Mouse (Mus musculus) stomach, embryonic 14.5 days (tissue): ENCODE data around the gene Hoxd10. TPM values are rescaled to one million over a fixed set of nuclear protein-coding genes. Genes with fewer than 3 reads are reported as not detected.

Experiments used
- ATAC-seq: fragments of 200-750 bp; cut with Nextera tagmentation; 2 replicates; pipeline ENCODE4 v1.8.0; 2017; ENCODE audit warnings: low read depth, moderate TSS enrichment; ENCODE audit not compliant: insufficient number of reproducible peaks, insufficient read depth, low FRiP score
- H3K27ac ChIP-seq: fragments of 300-500 bp; sonication (generic); 2 replicates; pipeline ENCODE4 v1.5.1; 2014; ENCODE audit warnings: mild to moderate bottlenecking, low read length, moderate library complexity, mixed read lengths
- H3K27me3 ChIP-seq: fragments of 300-500 bp; sonication (generic); 2 replicates; pipeline ENCODE4 v1.6.1; 2014; ENCODE audit warnings: low read length, control low read depth, mixed read lengths; ENCODE audit not compliant: control insufficient read depth, insufficient read depth
- H3K36me3 ChIP-seq: fragments of 300-500 bp; sonication (generic); 2 replicates; pipeline ENCODE4 v1.6.1; 2014; ENCODE audit warnings: mild to moderate bottlenecking, control low read depth, low read length, moderate library complexity, mixed read lengths; ENCODE audit not compliant: control insufficient read depth, insufficient read depth
- H3K4me1 ChIP-seq: fragments of 300-500 bp; sonication (generic); 2 replicates; pipeline ENCODE4 v1.6.1; 2014; ENCODE audit warnings: low read length, control low read depth, mixed read lengths; ENCODE audit not compliant: control insufficient read depth, insufficient read depth
- H3K4me2 ChIP-seq: fragments of 300-500 bp; sonication (generic); replicated peaks from 2 replicates; pipeline ENCODE4 v1.6.1; 2014; ENCODE audit warnings: low read depth, low read length, control low read depth
- H3K4me3 ChIP-seq: fragments of 300-500 bp; sonication (generic); 2 replicates; pipeline ENCODE4 v1.5.1; 2014; ENCODE audit warnings: low read depth, low read length, control low read depth
- H3K9ac ChIP-seq: fragments of 300-500 bp; sonication (generic); replicated peaks from 2 replicates; pipeline ENCODE4 v1.6.1; 2014; ENCODE audit warnings: low read depth, mild to moderate bottlenecking, control low read depth, low read length, moderate library complexity, mixed read lengths
- H3K9me3 ChIP-seq: fragments of 300-500 bp; sonication (generic); 2 replicates; pipeline ENCODE4 v1.6.1; 2016; ENCODE audit warnings: low read depth, low read length, control low read depth; ENCODE audit not compliant: control insufficient read depth
- WGBS: fragments of 180-500 bp; shearing (Covaris S2); extraction: QIAGEN DNeasy Blood & Tissue Kit; methylation state at CpG from one replicate; pipeline ENCODE4 v1.1.7; 2014; 5-methylcytosine and 5-hydroxymethylcytosine counted together
- polyA plus RNA-seq: library from polyadenylated mRNA; unstranded; fragments of >200 nt; fragmentation: Nextera tagmentation; extraction: Ambion mirVana; gene quantifications from 2 replicates; pipeline ENCODE4 v1.2.1, GENCODE M21; 2014

Hoxd10 gene
- polyA plus RNA-seq, 1 experiment from 2014 or later, result not detected

DNA sequence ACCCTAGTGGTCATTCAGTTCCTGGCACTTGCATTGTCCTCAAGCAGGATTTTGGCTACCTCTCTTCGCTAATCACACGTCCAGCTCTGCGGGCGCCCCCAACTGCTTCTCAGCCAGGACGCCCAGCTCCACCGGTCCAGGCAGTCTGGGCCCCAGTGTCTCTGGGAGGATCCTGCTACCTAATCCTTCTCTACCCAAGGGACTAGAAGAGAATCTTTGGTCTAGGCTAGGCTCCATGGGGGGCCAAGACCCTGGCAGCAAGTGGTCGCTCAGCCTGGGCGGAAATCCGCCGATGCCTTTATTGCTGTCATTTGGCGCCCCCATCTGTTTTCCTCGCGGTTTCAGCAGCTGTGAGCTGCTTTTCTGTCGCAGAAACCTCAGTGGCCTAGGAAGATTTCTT, 30.0 kb upstream of the Hoxd10 start:
- no peak overlapping the region for H3K4me3 ChIP-seq
- H3K27me3 ChIP-seq, result peaks cover 75% of the 10 kb centered on the region
- no peaks in the 10 kb centered on the region for H3K9me3 ChIP-seq
- H3K4me2 ChIP-seq, result no peak overlapping the region; the same call in 1 of the 2 replicates
- H3K27ac ChIP-seq, result no peak overlapping the region
- WGBS, result under 1% methylated on average over 14 of the region's 14 CpGs
- 0 out of 2 replicates have a peak, but pooled peaks have one; percentile 23 for ATAC-seq
- no peaks in the 10 kb centered on the region for H3K4me1 ChIP-seq
- H3K36me3 ChIP-seq, result no peaks in the 10 kb centered on the region
- no peak overlapping the region for H3K9ac ChIP-seq

DNA sequence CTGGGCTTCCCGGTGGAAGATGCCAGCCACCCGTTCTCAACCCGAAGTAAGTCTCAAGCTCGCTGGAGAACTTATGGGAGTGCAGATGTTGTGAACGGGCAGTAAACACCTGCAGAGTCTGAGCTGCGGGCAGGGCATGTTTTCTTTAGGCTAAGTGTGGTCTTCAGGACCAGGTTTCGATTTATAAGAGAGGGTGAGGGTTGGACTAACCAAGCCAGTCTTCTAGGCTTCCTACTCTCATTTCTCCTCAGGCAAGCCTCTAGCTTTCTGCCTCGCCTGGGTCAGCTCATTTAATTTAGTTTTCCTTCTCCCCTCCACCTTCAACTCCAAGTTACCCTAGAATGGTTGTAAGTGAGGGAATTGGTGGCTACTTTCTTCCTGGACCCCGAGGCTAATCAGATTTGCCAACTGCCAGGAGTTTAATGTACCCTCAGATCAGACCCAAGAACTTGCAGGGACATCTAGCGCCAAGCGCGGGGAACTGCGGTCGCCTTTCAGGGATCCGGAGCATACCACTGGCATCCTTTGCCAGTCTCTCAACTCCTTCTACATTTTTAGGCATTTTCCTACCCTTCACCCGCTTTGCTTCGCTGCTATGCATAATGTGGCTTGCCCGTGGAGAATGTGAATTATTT, 28.3 kb upstream of the Hoxd10 start:
- Histone ChIP-seq H3K4me2 (no peak overlapping the region), H3K4me1 (peaks cover 3% of the 10 kb centered on the region; the same call in 1 of the 2 replicates), H3K27me3 (peaks cover 83% of the 10 kb centered on the region), H3K9ac (no peak overlapping the region), H3K4me3 (no peak overlapping the region), H3K9me3 (no peaks in the 10 kb centered on the region), H3K36me3 (no peaks in the 10 kb centered on the region), H3K27ac (no peak overlapping the region)
- ATAC-seq, result no peak
- 4% methylated on average over 18 of the region's 18 CpGs for WGBS

DNA sequence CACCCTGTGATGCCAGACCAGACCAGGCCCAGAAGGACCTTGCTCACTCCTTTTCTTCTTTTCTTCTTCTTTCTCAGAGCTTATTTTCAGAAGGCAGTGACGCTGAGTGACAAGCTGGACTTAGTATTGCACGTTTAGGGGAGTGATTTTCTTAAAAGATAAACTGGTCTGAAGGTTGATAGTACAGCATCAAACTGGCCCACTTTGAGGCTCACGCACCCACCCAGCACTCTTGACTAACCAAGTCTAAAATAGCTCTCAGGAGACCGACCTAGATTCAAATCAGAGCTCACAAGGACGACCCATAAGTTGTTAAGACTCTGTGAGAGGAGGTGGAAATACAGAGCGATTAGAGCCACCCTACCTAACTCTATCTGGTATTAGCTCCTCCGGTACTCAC, 25.3 kb upstream of the Hoxd10 start:
- Histone ChIP-seq H3K4me1 (peaks cover 4% of the 10 kb centered on the region; the same call in 1 of the 2 replicates), H3K4me3 (no peak overlapping the region), H3K9ac (no peak overlapping the region), H3K36me3 (no peaks in the 10 kb centered on the region), H3K27ac (no peak overlapping the region), H3K27me3 (peaks cover 87% of the 10 kb centered on the region), H3K4me2 (no peak overlapping the region), H3K9me3 (no peaks in the 10 kb centered on the region)
- no peak for ATAC-seq
- 4% methylated on average over 7 of the region's 7 CpGs for WGBS

DNA sequence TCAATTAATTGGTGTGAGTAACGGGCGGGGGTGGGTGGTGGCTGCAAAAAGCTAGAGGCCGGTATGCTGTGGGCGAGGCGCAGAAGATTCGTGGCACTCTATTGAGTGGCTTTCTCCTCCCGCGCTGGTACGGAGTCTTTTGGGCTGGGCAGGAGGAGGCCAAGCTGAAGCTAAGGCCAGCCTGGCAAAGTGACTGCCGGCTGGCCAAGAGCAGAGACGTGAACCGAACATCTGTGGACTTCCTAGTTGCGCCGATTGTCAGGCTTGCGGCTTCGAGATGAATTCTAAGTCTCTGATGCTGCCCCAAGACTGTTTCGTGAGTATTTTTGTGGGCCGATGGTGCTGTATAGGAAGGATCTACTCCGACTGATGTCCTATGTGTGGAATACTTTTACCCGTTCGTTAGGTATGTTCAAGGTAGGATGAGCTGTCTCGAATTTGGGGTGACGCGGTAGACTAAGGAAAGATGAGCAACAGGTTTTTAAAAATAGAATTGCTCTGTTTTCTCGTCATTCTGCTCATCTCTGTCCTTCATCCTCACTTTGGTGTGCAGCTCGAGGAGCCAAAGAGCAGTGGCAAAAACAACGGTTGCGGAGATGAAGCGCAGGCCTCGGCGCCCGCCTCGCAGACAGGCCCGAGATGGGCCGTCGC, 24.4 kb upstream of the Hoxd10 start:
- H3K27me3 ChIP-seq, result peaks cover 81% of the 10 kb centered on the region
- H3K4me3 ChIP-seq, result 0 out of 2 replicates have a peak overlapping the region, but pooled peaks have one; percentile 29
- H3K9ac ChIP-seq, result no peak overlapping the region
- H3K4me1 ChIP-seq, result peaks cover 4% of the 10 kb centered on the region; the same call in 1 of the 2 replicates
- no peak overlapping the region for H3K27ac ChIP-seq
- H3K4me2 ChIP-seq, result 0 out of 2 replicates have a peak overlapping the region, but pooled peaks have one; percentile 49
- H3K9me3 ChIP-seq, result no peaks in the 10 kb centered on the region
- WGBS, result 1% methylated on average over 36 of the region's 36 CpGs
- H3K36me3 ChIP-seq, result no peaks in the 10 kb centered on the region
- no peak for ATAC-seq

DNA sequence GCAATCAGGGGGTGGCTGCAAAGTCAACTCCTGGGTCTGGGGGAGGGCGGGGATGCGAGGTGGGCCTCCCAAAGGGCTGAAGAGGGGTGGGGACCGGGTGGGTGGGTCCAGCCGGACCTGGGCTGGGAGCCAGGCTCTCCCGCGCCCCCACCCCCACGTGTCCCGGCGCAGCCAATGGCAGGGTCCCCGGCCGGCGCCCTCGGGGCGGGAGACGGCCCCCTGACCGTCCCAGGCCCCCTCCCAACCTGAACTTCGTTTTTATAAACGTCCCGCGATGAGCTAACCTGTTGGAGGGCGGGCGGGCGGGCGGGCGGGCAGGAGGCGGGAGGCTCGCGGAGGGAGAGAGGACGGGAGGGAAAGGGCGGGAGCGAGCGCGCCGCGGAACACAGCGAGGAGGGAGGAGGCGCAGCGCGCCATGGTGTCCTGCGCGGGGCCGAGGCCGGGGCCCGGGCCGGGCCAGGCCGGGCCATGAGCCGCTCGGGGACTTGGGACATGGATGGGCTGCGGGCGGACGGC, 23.8 kb upstream of the Hoxd10 start, which contains the start of gene Hoxd13:
Gene Hoxd13, plus strand, starts transcription at position 469 of the 516 bp plus-strand sequence.
- ATAC-seq, result peak; percentile 46; the same call in 1 of the 2 replicates
- WGBS, result 0% methylated on average over 32 of the region's 51 CpGs
- Histone ChIP-seq H3K4me1 (peaks cover 6% of the 10 kb centered on the region; the same call in 1 of the 2 replicates), H3K9me3 (no peaks in the 10 kb centered on the region), H3K4me2 (peak within 1 kb of the TSS; percentile 49), H3K27me3 (peaks cover 80% of the 10 kb centered on the region), H3K9ac (no peak within 1 kb of the TSS), H3K4me3 (peak within 1 kb of the TSS; percentile 29), H3K36me3 (no peaks in the 10 kb centered on the region), H3K27ac (no peak within 1 kb of the TSS)

DNA sequence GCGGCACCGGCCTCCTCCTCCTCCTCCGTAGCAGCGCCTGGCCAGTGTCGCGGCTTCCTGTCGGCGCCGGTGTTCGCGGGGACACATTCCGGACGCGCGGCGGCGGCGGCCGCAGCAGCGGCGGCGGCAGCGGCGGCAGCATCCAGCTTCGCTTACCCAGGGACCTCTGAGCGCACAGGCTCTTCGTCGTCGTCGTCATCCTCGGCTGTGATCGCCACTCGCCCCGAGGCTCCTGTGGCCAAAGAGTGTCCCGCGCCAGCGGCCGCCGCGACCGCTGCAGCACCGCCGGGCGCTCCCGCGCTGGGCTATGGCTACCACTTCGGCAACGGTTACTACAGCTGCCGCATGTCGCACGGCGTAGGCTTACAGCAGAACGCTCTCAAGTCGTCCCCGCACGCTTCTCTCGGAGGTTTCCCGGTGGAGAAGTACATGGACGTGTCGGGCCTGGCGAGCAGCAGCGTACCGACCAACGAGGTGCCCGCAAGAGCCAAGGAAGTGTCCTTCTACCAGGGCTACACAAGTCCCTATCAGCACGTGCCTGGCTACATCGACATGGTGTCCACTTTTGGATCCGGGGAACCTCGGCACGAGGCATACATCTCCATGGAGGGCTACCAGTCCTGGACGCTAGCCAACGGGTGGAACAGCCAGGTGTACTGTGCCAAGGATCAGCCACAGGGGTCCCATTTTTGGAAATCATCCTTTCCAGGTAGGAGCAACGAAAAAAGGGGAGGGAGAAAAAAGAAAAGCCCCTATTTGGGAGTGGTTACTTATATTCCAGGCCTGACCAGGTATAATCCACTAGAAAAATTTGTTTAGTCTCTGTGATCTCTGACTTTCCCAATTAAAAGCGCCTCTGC, 23.1 kb upstream of the Hoxd10 start:
- H3K27ac ChIP-seq, result no peak overlapping the region
- H3K4me1 ChIP-seq, result peaks cover 6% of the 10 kb centered on the region; the same call in 1 of the 2 replicates
- under 1% methylated on average over 57 of the region's 74 CpGs for WGBS
- H3K9me3 ChIP-seq, result no peaks in the 10 kb centered on the region
- no peaks in the 10 kb centered on the region for H3K36me3 ChIP-seq
- peak overlapping the region; percentile 29 for H3K4me3 ChIP-seq
- peak; percentile 43; the same call in 1 of the 2 replicates for ATAC-seq
- H3K4me2 ChIP-seq, result peak overlapping the region; percentile 49
- H3K9ac ChIP-seq, result no peak overlapping the region
- H3K27me3 ChIP-seq, result peaks cover 80% of the 10 kb centered on the region

DNA sequence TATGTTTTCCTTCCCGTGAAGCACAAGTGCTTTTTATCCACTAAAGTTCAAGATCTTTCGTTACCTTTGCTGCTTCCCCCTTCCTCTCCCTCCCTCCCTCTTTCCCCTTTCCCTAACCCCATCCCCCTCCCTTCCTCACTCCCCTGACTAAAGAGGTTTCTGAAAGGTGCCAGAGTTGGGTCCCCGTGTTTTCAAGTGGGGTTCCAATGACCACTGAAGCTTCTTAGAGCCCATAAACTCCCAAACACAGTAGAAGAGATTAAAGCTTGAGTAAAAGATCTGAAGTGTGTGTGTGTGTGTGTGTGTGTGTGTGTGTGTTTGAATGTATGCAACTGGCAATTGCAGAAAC, 22.5 kb upstream of the Hoxd10 start:
- 3% methylated on average over 3 of the region's 3 CpGs for WGBS
- no peak overlapping the region for H3K9ac ChIP-seq
- peaks cover 80% of the 10 kb centered on the region for H3K27me3 ChIP-seq
- H3K4me3 ChIP-seq, result no peak overlapping the region
- H3K9me3 ChIP-seq, result no peaks in the 10 kb centered on the region
- H3K4me1 ChIP-seq, result peaks cover 6% of the 10 kb centered on the region; the same call in 1 of the 2 replicates
- no peaks in the 10 kb centered on the region for H3K36me3 ChIP-seq
- no peak overlapping the region for H3K27ac ChIP-seq
- no peak overlapping the region for H3K4me2 ChIP-seq
- no peak for ATAC-seq

DNA sequence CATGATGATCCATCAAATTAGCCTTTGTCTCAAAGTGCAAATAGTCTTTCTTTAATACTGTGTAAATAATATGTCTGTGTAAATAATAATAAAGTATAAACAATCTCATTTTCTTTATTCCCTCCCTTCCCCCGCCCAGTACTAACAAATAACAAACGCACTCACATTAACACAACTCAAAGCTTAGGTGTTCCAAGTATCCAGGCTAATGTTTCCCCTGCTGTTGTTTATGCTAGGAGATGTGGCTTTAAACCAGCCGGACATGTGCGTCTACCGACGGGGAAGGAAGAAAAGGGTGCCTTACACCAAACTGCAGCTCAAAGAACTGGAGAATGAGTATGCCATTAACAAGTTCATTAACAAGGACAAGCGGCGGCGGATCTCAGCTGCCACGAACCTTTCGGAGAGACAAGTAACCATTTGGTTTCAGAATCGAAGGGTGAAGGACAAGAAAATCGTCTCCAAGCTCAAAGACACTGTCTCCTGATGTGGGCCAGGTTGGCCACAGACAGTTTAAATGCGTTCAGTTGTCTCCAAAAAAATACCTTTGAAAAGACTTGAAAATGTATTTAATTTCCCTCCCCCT, 22.0 kb upstream of the Hoxd10 start:
- Histone ChIP-seq H3K36me3 (no peaks in the 10 kb centered on the region), H3K27me3 (peaks cover 80% of the 10 kb centered on the region), H3K4me3 (no peak overlapping the region), H3K9me3 (no peaks in the 10 kb centered on the region), H3K4me2 (no peak overlapping the region), H3K4me1 (peaks cover 6% of the 10 kb centered on the region; the same call in 1 of the 2 replicates), H3K9ac (no peak overlapping the region), H3K27ac (no peak overlapping the region)
- 1% methylated on average over 14 of the region's 14 CpGs for WGBS
- ATAC-seq, result no peak
